ENCODE assay signal across 8 mouse cellular contexts in the genomic region with DNA sequence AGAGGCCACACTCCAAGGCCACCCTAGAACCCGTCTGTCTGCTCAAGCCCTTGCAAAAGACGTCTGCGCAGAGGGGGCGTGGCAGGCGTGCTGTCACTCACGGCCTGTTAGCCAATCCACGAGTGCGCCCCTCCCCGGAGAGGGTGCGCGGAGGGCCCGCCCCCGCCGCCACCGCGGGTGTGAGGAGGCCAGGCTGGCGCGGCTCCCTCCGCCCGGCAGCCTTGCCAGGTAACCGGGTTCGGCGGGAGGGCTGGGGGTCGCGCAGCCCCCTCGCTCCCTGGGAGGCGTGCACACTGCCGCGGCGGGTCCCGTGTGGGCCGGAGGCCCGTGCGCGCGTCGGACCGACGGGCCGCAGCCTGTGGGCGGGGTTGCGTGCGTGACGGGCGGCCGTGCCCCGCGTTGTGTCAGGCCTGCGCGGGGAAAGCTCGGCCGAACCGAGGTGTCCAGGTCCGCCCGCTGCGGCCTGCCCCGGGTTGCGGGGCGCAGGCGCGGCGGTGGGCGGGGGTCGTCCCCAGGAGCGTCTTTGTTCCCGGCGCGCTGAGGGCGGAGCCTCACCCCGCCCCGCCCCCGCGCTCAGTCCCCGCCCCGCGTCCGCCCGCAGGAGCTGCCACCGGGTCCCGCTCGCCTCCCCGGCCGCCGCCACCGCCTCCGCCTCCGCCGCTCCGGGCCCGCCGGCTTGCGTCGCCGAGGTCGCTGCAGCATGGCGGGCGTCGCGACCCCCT. TPM values are rescaled to one million over a fixed set of nuclear protein-coding genes. Genes with fewer than 3 reads are reported as not detected.
DNase-seq lines count a peak whose midpoint lies in the region; ATAC-seq and TF ChIP-seq lines count a peak whose summit lies in the region.

A gene (plus strand): TSS at position 184 of the 722 bp plus-strand sequence.

- H3K4me3 ChIP-seq in G1E (ENCODE audit: low read depth, low read length): peak within 1 kb of the TSS; percentile 97
- H3K4me3 ChIP-seq in forebrain, postnatal 0 days (ENCODE audit: low read depth, low read length): peak within 1 kb of the TSS; percentile 84
- H3K4me3 ChIP-seq in lung, embryonic 16.5 days (ENCODE audit: low read length): peak within 1 kb of the TSS; percentile 93

- WGBS in forebrain, postnatal 0 days: 3% methylated on average over 67 of the region's 99 CpGs
- under 1% methylated on average over 80 of the region's 99 CpGs for WGBS in lung, embryonic 16.5 days

- peaks cover 14% of the 10 kb centered on the region for H3K27me3 ChIP-seq in G1E (ENCODE audit: insufficient read depth, low read length)
- no peaks in the 10 kb centered on the region for H3K27me3 ChIP-seq in forebrain, postnatal 0 days (ENCODE audit: insufficient read depth, low read length)
- no peaks in the 10 kb centered on the region for H3K27me3 ChIP-seq in lung, embryonic 16.5 days (ENCODE audit: control insufficient read depth, insufficient read depth, low read depth, low read length)

- peak; percentile 93 for ATAC-seq in G1E (ENCODE audit: extremely low read depth, insufficient number of reproducible peaks, low FRiP score, poor library complexity, severe bottlenecking)
- ATAC-seq in forebrain, postnatal 0 days: peak; percentile 96
- peak; percentile 94 for ATAC-seq in lung, embryonic 16.5 days (ENCODE audit: low read depth)

- H3K27ac ChIP-seq in forebrain, postnatal 0 days (ENCODE audit: low read depth, low read length): peak within 1 kb of the TSS; percentile 96
- peak within 1 kb of the TSS; percentile 96 for H3K27ac ChIP-seq in lung, embryonic 16.5 days (ENCODE audit: low read length)

- H3K36me3 ChIP-seq in G1E (replicated peaks): peaks cover 24% of the 10 kb centered on the region
- H3K36me3 ChIP-seq in forebrain, postnatal 0 days (ENCODE audit: insufficient read depth): peaks cover 7% of the 10 kb centered on the region; the same call in 1 of the 2 replicates
- H3K36me3 ChIP-seq in lung, embryonic 16.5 days (ENCODE audit: control insufficient read depth, insufficient read depth, low read length): peaks cover 4% of the 10 kb centered on the region; the same call in 1 of the 2 replicates

- peaks cover 23% of the 10 kb centered on the region for H3K4me1 ChIP-seq in G1E (ENCODE audit: insufficient read depth, low read depth, low read length)
- peaks cover 26% of the 10 kb centered on the region for H3K4me1 ChIP-seq in forebrain, postnatal 0 days (ENCODE audit: insufficient read depth)
- H3K4me1 ChIP-seq in lung, embryonic 16.5 days (replicated peaks; ENCODE audit: control insufficient read depth, insufficient read depth, low read length): peaks cover 44% of the 10 kb centered on the region

- no peaks in the 10 kb centered on the region for H3K9me3 ChIP-seq in G1E (replicated peaks)
- H3K9me3 ChIP-seq in forebrain, postnatal 0 days (ENCODE audit: low read length): no peaks in the 10 kb centered on the region
- no peaks in the 10 kb centered on the region for H3K9me3 ChIP-seq in lung, embryonic 16.5 days (ENCODE audit: control insufficient read depth, low read length)

- no peak for TF ChIP-seq CTCF in G1E (IDR thresholded peaks at IDR 0.05; ENCODE audit: low read depth, low read length)
- TF ChIP-seq CTCF in forebrain, postnatal 0 days (IDR thresholded peaks at IDR 0.05; ENCODE audit: low read depth): no peak

- H3K9ac ChIP-seq in forebrain, postnatal 0 days: peak within 1 kb of the TSS; percentile 99
- H3K9ac ChIP-seq in lung, embryonic 16.5 days (ENCODE audit: low read length): peak within 1 kb of the TSS; percentile 98

- peak; percentile 93 for DNase-seq in G1E (ENCODE audit: low spot score)
- peak; percentile 96 for DNase-seq in cerebellum, adult 18-20 months
- DNase-seq in forebrain, postnatal 0 days: peak; percentile 97
- peak; percentile 95 for DNase-seq in heart, postnatal 4 days
- DNase-seq in layer of hippocampus, adult 9-10 months (ENCODE audit: low spot score): peak; percentile 61
- DNase-seq in ovary, postnatal 10 days (ENCODE audit: low spot score): peak; percentile 88
- DNase-seq in thymus, postnatal 10 days (ENCODE audit: low spot score in 2 of 2): peak; percentile 94 to 96

- H3K4me2 ChIP-seq in forebrain, postnatal 0 days (ENCODE audit: low read depth): peak within 1 kb of the TSS; percentile 83
- H3K4me2 ChIP-seq in lung, embryonic 16.5 days (ENCODE audit: low read depth, low read length): peak within 1 kb of the TSS; percentile 90

RNA-seq across cellular contexts. Expression of the gene that starts here (rescaled TPM):
- 11.1 and 17.5 TPM in 2 replicates for total RNA-seq in G1E (2014; fragmentation: Nextera tagmentation)
- 31.5 and 38.9 TPM in 2 replicates for total RNA-seq in G1E (2017)
- 4.1 and 5.1 TPM in 2 replicates for polyA plus RNA-seq in G1E (2012)
- total RNA-seq in forebrain, postnatal 0 days (2014; rRNA removed): 119 and 139 TPM in 2 replicates
- polyA plus RNA-seq in forebrain, postnatal 0 days (2015; fragmentation: Nextera tagmentation; extraction: Ambion mirVana): 36.9 and 48.2 TPM in 2 replicates
- 10 to 100 TPM; 92.0 to 93.6 TPM for total RNA-seq in heart, postnatal 4 days (2021)
- polyA plus RNA-seq in lung, embryonic 16.5 days (2015; fragmentation: Nextera tagmentation; extraction: Ambion mirVana): 46.0 and 49.6 TPM in 2 replicates

Comparison
In these comparisons a context has a peak if more than half of its experiments do, and no peak if none do; other contexts are left out.
1. Peak in every context shown above with its lines: DNase-seq, ATAC-seq, H3K4me3 ChIP-seq and H3K27ac ChIP-seq.